Mouse (Mus musculus) neutrophil, adult 5-6 weeks (primary cell): ENCODE data around the gene Ndc1. TPM values are rescaled to one million over a fixed set of nuclear protein-coding genes. Genes with fewer than 3 reads are reported as not detected.
A peak's percentile ranks its signal among the peaks of the same experiment; 100 is the strongest.
"Not testable (repeated sequence)": the region's sequence is repeated elsewhere in the genome, so short reads cannot be mapped to it uniquely, and the experiment has no call there.

Experiments used
- ATAC-seq: fragments of 151-379, 151-347 bp; 2 replicates; pipeline ENCODE4 v1.8.0; 2017; ENCODE audit warnings: mild to moderate bottlenecking, moderate TSS enrichment; ENCODE audit not compliant: insufficient number of reproducible peaks, poor library complexity, low FRiP score, severe bottlenecking; ENCODE audit errors: extremely low read depth
- total RNA-seq: library from RNA; stranded (forward); fragments of 200-1000 nt; gene quantifications from 2 replicates; pipeline ENCODE4 v1.2.3, GENCODE M21; 2017

Gene Ndc1
- total RNA-seq: 4.8 and 6.1 TPM in 2 replicates

- ATAC-seq: peak; percentile 93
Observed at GRCm38 (mm10) chr4:107367567-107368314, at the start of gene Ndc1. Ndc1 (plus strand) TSS chr4:107367784.

GRCm38 (mm10) chr4:107318646-107319045 lies 48.9 kb upstream of the Ndc1 start:
- ATAC-seq: no peak

- ATAC-seq: peak; percentile 61; the same call in 1 of the 2 replicates
Observed at GRCm38 (mm10) chr4:107321041-107321440, 46.5 kb upstream of the Ndc1 start.

GRCm38 (mm10) chr4:107323113-107323512 lies 44.5 kb upstream of the Ndc1 start:
- ATAC-seq: no peak

GRCm38 (mm10) chr4:107328530-107328929 lies 39.1 kb upstream of the Ndc1 start:
- no peak for ATAC-seq

GRCm38 (mm10) chr4:107333514-107333913 lies 34.1 kb upstream of the Ndc1 start:
- no peak for ATAC-seq

- no peak for ATAC-seq
Observed at GRCm38 (mm10) chr4:107336356-107336755, 31.2 kb upstream of the Ndc1 start.

GRCm38 (mm10) chr4:107337455-107337854 lies 30.1 kb upstream of the Ndc1 start:
- ATAC-seq: no peak

GRCm38 (mm10) chr4:107341354-107341753 lies 26.2 kb upstream of the Ndc1 start:
- no peak for ATAC-seq

- no peak for ATAC-seq
Observed at GRCm38 (mm10) chr4:107344612-107345011, 23.0 kb upstream of the Ndc1 start.

GRCm38 (mm10) chr4:107347221-107347620 lies 20.4 kb upstream of the Ndc1 start:
- ATAC-seq: no peak

GRCm38 (mm10) chr4:107348529-107349310 lies 18.9 kb upstream of the Ndc1 start:
- ATAC-seq: no peak

- peak; percentile 36; the same call in 1 of the 2 replicates for ATAC-seq
Observed at GRCm38 (mm10) chr4:107349311-107350008, 18.1 kb upstream of the Ndc1 start.

GRCm38 (mm10) chr4:107351368-107351767 lies 16.2 kb upstream of the Ndc1 start:
- ATAC-seq: no peak

GRCm38 (mm10) chr4:107353612-107354011 lies 14.0 kb upstream of the Ndc1 start:
- ATAC-seq: no peak

- ATAC-seq: no peak
Observed at GRCm38 (mm10) chr4:107354126-107354525, 13.5 kb upstream of the Ndc1 start.

GRCm38 (mm10) chr4:107354543-107354942 lies 13.0 kb upstream of the Ndc1 start:
- no peak for ATAC-seq

- not testable (repeated sequence) for ATAC-seq
Observed at GRCm38 (mm10) chr4:107357172-107357571, 10.4 kb upstream of the Ndc1 start.

GRCm38 (mm10) chr4:107358460-107358859 lies 9.1 kb upstream of the Ndc1 start:
- no peak for ATAC-seq
